Mouse (Mus musculus) erythroblast, embryonic 14.5 days (primary cell): Measurements from ENCODE around the gene Mrps18b.

Experiments used
- GATA1 ChIP-seq: IDR thresholded peaks from 2 replicates; pipeline ENCODE4 v1.6.1; 2012; ENCODE audit warnings: low read length, inconsistent platforms, mixed read lengths
- TAL1 ChIP-seq: IDR thresholded peaks from 3 replicates; pipeline ENCODE4 v1.6.1; 2012; ENCODE audit warnings: low read length, inconsistent platforms, mixed read lengths

- TF ChIP-seq GATA1 (no peak), TAL1 (no peak)
Measured at GRCm38 (mm10) chr17:35879245-35880057, 36.7 kb downstream of the Mrps18b start, which contains the start of gene Dhx16.
